Mouse (Mus musculus) mouse embryonic stem cell (cell line): ENCODE measurements around the gene Maml1.
"Not testable (repeated sequence)": the region's sequence is repeated elsewhere in the genome, so short reads cannot be mapped to it uniquely, and the experiment has no call there.

Experiments
- in situ Hi-C, 2 experiments: fragments of 300-500 bp; cut with MboI; formaldehyde crosslinking; loops; 1 replicate in 1 of 2; 3 replicates in 1 of 2; pipeline ENCODE4 v1.14.3; 2019 to 2020; ENCODE audit warnings: low sequenced_read_pairs in 2 of 2, low pct_unique_long_range_greater_than_20kb in 1 of 2, mixed read lengths in 1 of 2; ENCODE audit not compliant: unreplicated experiment in 1 of 2

Gene Maml1

GRCm38 (mm10) chr11:50292190-50292855 is at the start of gene Maml1:
Gene Maml1, minus strand, starts transcription at chr11:50292311.
- in situ Hi-C loops, result no loop called here

GRCm38 (mm10) chr11:50336891-50337290 is 44.8 kb upstream of the Maml1 start:
- in situ Hi-C loops, result no loop called here

- in situ Hi-C loops, result no loop called here
Observed at GRCm38 (mm10) chr11:50336126-50336525, 44.0 kb upstream of the Maml1 start.

- in situ Hi-C loops, result no loop called here
Observed at GRCm38 (mm10) chr11:50333181-50333580, 41.1 kb upstream of the Maml1 start.

- in situ Hi-C loops, result no loop called here
Observed at GRCm38 (mm10) chr11:50329378-50329777, 37.3 kb upstream of the Maml1 start.

GRCm38 (mm10) chr11:50328075-50328625 is 36.0 kb upstream of the Maml1 start:
- in situ Hi-C loops, result no loop called here

GRCm38 (mm10) chr11:50326302-50326966 is 34.3 kb upstream of the Maml1 start:
- in situ Hi-C loops, result no loop called here

GRCm38 (mm10) chr11:50325496-50326301 is 33.6 kb upstream of the Maml1 start, which contains the start of gene Canx:
Gene Canx, minus strand, starts transcription at chr11:50325673.
- in situ Hi-C loops, result no loop called here

- in situ Hi-C loops, result no loop called here
Observed at GRCm38 (mm10) chr11:50324751-50325471, 32.8 kb upstream of the Maml1 start.

- in situ Hi-C loops, result no loop called here
Observed at GRCm38 (mm10) chr11:50323843-50324242, 31.7 kb upstream of the Maml1 start.

GRCm38 (mm10) chr11:50322345-50322744 is 30.2 kb upstream of the Maml1 start:
- in situ Hi-C loops, result no loop called here

GRCm38 (mm10) chr11:50321239-50321638 is 29.1 kb upstream of the Maml1 start:
- in situ Hi-C loops, result no loop called here

GRCm38 (mm10) chr11:50319343-50319742 is 27.2 kb upstream of the Maml1 start:
- in situ Hi-C loops, result not testable (repeated sequence)

- in situ Hi-C loops, result no loop called here
Observed at GRCm38 (mm10) chr11:50312803-50313202, 20.7 kb upstream of the Maml1 start.

GRCm38 (mm10) chr11:50303406-50303805 is 11.3 kb upstream of the Maml1 start:
- in situ Hi-C loops, result no loop called here

- in situ Hi-C loops, result no loop called here
Observed at GRCm38 (mm10) chr11:50291321-50292165, 568 bp downstream of the Maml1 start.

GRCm38 (mm10) chr11:50290486-50291225 is 1.5 kb downstream of the Maml1 start:
- in situ Hi-C loops, result no loop called here
